Mouse (Mus musculus) forelimb bud, embryonic 11.5 days (tissue): ENCODE data around the gene Farsb.

Source experiments
- DNase-seq: peaks from one replicate; pipeline ENCODE4 v3.0.0-alpha.2; 2012; ENCODE audit warnings: low read depth, low spot score

Farsb gene

DNA sequence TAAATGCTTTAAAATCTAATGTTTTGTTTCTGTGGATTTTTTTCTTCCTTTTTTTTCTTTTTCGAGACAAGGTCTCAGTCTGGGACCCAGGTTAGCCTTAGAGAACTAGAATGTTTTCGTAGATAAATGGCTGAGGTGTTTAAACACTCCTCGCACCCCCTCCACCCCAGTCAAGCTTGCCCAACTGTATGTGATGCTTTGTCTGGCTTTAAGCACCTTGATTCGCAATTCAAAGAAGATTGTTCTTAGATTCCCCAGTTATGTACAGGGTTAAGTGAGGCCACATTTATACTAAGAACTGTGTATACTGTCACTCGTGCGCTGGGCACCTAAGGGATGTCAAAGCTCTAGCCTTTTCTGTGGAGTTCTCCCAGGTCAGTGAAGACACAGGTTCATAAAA, 68.4 kb downstream of the Farsb start:
- DNase-seq = no peak

DNA sequence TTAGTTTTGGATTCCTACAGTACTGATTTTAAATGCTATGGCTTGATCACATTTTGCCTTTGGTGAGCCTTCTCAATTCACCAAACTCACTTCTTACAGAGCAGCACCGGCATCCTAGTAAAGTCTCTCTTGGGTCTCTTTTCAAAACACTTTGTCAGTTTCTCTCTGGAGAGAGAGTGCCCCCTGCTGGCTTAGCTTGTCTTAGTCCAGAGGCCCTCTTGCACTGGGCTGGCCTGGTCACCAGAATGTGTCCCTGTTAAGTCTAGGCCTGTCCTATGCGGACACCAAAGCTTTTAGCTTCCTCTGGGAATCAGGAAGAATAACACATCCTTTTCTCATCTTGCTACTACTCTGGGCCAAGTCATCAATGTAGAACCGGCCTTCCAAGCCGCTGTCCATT, 69.1 kb downstream of the Farsb start:
- peak; percentile 68 for DNase-seq

DNA sequence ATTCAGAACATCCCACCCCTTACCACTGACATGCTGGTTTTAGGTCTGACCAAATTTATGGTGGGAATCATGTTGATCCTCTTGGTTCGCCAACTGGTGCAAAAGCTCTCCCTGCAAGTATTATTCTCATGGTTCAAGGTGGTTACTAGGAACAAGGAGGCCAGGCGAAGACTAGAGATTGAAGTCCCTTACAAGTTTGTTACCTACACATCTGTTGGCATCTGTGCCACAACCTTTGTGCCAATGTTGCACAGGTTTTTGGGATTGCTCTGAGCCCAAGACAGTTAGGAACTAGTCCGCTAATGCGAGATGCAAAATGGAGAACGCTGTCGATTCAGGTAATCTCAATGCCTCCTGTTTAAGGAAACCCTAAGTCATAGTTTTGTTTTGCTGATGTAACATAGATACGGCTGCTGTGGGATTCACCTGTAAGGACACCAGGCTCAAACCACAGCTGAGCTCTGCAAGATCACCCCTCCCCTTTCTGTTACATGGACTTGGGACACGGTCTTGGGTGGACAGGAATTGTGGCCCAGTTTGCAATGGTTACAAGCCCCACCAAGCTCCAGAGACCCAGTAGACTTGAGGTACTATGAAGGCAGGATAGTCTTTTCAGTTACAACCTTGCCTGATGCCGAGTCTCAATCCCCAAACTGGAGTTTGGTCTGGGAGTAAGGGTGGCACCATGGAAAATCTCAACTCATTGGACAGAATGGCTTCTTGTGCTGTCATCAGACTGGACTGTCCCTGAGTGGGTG, 71.4 kb downstream of the Farsb start:
- no peak for DNase-seq

DNA sequence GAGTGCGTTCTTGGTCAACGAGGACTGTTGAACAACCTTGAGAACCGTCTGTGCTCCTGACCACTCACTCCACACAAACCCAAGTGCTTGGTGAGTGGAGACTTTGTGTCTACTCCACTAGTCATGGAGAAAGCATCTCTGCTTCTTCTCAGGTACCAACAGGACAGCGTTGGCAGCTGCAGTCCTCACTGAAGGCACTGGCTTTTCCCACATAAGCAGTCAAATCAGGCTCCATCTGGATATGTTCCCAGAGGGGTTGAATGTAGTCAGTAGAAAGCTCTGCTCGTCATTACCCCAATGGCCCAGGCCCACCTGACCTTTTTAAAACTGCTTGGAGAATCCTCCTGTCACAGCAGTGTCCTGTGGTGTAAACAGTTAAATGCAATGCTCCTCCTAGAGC, 74.3 kb downstream of the Farsb start:
- DNase-seq = no peak

DNA sequence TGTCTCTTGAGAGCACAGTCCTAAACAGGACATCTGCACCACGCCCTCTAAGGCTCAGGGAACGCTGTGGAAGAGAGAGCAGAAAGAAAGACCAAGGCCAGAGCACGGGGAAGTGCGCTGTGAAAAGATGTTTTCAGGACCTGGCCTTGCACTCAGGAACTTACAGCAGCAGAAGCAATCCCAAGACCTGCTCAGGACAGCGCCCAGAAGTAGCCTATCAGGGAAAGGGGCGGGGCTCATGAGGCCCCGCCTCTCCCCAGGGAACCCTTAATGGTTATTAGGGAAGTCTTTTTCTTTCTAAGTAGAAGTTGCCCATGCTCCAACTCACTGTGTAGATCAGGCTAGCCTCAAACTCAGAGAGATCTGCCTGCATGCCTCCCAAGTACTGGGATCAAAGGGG, 76.0 kb downstream of the Farsb start:
- DNase-seq = no peak

DNA sequence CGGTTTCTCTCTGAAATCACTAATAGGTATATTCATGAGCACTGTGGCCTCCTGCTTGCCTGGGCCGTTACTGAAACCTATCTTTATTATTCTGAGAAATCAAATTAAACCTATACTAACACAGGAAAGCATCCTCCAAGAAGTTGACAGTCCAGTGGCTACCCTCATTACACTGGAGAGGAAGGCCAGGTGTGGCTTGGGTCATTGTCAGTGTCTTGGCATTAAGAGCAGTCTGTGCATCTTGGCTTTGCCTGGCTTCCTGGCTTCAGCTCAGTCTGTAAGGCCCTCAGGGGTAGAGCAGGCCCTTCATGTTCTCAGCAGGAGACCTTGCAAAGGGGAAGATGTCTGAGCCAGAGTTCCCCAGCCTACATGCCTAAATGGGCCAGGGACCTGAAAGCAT, 79.3 kb downstream of the Farsb start:
- no peak for DNase-seq

DNA sequence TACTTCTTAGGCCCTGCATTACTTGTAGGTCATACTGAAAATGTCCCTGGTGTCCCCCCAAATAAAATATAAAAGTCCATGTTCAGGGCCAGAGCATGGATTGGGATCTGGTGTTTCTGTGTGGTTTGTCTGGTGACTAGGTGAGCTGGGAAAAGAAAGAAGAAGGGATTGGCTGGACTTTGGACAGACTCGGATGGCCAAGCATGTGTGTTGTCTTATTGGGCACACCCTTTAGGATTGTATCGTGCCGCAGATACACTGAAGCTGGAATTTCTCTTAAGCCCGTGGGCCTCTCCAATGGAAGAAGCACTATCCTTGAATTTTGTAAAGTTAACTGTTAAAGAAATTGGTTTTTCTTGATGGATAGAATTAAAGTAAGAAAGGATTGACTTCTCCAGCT, 87.3 kb downstream of the Farsb start:
- no peak for DNase-seq

DNA sequence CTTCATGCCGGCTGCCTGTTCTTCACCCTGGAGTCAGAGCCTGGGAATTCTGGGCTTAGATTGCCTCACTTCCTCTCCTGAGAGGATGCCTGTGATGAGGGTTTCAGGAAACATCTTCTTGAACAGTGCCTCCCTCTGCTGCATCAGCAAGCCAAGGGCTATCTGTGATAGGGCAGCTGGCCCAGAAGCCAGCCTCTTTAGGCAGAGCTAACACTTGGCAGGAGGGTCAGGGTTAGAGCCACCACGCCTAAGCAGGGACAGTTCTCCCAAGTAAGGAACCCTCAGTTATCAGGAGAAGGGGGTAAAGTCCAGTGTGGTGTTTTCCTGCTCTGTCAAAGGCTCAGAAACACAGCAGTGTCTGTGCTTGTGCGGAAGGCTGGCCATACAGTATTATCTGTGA, 88.9 kb downstream of the Farsb start:
- DNase-seq = no peak

DNA sequence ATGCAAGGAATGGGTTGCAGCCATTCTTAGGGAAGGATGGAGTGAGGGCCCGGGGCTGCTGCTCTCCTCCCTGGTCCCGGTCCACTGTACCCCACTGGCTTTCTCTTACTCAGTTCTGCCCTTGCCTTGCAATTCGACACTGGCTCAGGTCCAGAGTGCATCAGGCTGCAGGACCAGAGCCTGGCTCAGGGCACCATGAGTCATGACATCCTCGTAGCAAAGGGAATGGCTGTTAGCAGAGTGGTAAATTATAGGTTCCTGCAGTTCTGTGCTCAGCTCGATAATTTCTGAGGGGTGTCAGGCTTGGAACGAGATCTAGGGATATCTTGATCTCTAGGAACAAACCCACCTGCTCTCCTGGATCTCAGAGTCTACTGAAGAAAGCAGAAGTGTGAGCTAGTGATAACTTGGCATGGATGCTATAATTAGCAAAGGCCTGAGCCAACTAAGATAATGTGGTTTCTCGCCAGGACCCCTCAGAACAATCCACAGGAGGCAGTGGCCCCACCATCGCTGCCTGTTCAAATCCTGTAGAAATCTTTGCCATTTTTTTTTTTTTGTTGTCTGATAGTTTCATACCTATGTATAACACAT, 92.3 kb downstream of the Farsb start:
- no peak for DNase-seq

DNA sequence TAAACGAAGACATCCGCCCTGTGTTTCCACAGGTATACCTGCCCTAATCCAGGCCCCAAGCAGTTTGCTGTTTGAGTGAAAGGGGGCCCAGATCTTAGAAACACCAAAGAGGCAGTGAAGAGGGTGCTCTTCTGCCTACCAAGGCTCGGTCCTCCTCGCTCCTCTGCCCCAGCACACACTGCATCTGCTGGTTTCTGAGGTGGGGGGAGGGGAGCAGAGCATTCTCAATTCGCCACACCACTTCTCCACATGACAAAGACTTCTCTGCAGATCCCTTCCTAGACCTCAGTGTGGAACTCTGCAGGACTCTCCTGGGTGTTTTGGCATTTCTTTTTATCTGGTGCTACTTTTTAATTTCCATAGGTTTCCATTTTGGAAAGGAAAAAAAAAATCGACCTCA, 93.0 kb downstream of the Farsb start:
- no peak for DNase-seq

DNA sequence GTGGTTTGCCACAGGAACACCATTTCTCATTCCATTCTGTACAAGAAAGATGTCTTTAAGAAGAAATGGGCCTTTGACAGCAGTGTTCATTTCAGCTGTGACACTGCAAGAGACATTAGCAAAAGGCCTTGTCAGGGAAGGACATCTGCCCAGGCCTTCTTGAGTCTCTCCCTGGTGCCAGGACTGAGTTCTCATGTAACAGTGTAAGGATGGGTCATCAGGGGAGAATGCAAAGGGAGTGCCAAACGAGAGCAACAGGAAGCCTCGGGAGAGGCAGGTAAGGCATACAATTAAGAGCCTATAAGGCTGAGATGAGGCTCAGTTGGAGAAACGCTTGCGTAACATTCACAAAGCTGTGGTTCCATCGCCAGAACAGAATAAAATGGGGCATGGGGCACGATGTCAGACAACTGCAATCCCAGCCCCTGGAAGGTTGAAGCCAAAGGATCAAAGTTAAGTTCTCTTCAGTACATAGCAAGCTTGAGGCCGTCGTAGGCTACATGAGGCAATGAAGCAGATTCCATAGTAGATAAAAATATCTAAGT, 93.4 kb downstream of the Farsb start:
- DNase-seq = no peak

DNA sequence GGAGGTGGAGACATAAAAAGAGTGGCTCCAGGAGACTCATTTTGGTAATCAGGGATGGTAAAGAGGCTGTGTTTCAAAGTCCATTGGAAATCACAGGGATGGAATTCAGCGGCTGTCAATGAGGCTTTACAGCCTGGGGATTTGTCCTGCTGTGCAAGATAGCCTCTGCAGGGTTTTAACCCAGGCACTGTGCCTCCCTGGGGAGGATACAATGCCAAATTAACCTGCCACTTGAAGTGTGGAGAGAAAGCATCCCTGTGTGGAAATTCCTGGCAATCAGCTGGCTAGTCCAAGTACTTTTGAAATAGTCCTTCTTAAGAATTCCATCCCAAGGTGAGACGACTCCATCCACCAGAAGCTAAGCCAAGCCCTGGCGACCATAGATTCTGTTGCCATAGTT, 99.8 kb downstream of the Farsb start:
- no peak for DNase-seq

DNA sequence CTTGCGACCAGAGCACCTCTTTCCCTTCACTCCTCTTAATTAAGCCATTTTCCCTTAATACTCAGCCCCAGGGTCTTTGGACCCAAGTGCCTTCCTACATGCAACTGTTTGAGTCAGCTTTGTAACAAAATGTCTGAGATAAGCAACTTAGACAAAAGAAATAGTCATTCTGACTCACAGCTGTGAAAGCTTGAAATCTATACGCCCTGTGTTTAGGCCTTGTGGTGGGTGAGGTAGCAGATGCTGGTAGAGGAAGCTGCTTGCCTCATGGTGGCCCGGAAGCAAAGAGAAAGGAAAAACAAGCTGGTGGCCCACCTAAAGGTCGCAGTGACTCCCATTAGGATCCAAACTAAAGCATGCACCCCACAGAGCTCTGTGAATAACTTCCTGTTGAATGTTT, 100.8 kb downstream of the Farsb start:
- no peak for DNase-seq

DNA sequence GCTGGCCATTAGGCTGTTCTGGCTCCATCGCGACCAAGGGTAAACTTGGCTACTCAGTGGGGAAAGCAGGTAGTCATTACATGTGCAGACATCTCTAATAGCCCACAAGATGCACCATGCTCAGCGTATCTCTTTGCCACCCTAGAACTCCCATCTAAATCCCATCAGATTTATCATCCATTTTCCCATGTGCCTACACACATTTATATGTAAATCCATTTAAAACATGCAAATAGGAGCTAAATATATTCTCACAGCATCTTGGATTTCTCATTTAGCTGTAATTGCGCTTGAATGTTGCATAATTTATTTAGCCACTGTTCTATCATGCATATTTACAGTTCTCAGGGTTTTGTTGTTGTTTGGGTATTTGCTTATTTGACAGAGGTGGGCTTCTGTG, 107.7 kb downstream of the Farsb start:
- no peak for DNase-seq

DNA sequence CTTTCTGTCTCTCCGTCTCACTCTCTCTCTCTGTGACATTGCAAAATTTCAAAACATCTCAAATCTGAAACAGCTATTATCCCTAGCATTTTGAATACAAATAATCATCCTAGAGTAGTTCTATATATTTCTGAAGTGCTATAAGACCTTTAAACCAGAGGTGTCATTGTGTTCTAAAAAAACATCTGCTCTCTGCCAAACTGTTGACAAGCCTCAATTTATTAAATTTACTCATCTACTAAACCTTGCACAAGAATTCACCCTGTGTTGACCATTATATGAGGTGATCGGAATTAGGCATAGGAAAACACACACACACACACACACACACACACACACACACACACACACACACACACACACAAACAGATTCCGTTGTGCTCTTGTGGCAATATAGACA, 113.6 kb downstream of the Farsb start:
- DNase-seq = no peak

DNA sequence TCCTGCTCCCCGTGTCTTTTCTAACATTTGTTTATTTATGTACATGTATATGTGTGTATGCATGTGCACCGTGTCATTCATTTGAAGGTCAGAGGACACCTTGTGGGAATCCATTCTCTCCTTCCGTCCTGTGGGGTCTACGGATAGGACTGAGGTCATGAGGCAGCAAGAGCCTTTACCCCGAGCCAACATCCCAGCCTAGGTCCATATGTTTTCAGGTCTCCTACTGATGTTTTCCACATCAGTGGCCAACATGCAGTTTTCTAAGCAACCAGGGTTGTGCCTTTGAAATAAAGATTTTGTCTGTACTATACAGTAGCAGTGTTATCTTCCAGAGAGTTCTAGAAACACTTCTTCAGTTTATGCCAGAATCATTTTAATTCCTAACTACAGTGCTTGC, 114.9 kb downstream of the Farsb start:
- DNase-seq = no peak

DNA sequence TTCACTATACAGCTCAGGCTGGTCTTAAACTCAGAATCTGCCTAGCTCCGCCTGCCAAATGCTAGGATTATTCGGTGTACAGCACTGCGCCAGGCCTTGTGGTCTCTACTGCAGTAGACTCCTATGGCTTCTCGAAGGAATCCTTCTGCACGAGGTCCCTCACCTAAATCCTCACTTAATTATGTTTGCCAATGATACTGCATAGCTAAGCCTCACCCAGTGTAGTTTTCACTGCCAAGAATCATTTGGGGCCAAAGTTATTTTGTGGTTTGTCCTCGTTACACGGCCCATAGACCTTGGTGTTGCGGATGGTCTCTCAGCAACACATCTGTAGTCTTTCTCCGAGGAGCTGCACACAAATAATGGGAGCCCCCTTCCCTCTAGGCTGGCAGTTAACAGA, 116.4 kb downstream of the Farsb start:
- DNase-seq = no peak

DNA sequence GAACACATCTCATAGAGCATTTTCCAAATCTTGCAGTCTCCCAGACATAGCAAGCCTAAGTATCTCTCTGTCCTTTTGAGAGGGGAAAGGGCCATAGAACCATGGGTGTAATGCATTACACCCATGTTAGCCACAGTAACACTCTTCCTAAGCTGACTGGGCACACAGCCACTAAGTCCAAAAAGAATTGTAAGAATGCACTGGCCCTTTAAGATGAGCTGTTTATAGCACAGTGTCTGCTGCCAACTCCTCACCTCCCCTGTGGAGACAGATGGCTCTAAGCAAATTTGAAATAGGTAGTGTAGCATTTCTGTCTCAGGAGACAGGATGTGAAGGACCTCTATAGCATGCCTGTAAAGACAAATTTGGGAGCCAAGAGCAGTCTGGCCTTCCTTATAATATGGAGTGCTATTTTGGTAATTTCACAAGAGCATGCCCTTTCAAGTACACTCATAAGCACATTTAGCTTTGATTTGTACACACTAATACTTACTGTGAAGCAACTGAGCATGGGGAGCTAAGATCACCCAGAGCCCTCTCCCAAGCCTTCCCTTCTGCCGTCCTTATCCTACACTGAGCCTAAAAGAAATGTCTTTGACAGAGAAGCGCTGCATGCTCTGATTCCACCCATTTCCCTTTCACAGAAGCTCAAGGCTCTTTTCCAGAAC, 117.0 kb downstream of the Farsb start:
- no peak for DNase-seq

DNA sequence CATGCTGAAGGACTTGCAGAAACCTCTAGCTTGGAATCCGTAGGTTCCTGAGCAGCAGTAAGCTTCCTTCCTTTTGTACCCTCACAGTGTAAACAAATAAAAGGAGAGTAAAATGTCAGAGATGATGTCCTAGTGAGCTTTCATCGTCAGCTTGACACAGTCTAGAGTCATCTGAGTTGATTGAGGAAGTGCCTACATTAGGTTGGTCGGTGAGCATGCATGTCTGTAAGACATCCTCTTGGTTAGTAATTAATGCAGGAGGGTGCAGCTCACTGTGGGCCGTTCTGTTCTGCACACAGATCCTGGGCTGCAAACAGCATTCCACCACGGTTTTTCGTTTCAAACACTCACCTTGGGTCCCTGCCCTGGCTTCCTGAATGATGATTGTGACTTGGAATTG, 118.6 kb downstream of the Farsb start:
- no peak for DNase-seq
